Mouse (Mus musculus) cerebellum, adult 2 months (tissue): ENCODE data around the gene Nkpd1. TPM values are rescaled to one million over a fixed set of nuclear protein-coding genes. Genes with fewer than 3 reads are reported as not detected.

ENCODE experiments used
- DNase-seq, 2 experiments: peaks; one replicate each; pipeline ENCODE4 v3.0.0; 2021
- H3K27ac ChIP-seq: fragments of 200-500 bp; 2 replicates; pipeline ENCODE4 v1.5.1; 2012; ENCODE audit warnings: low read length, control low read depth, inconsistent platforms; ENCODE audit not compliant: insufficient read depth
- H3K27me3 ChIP-seq: fragments of 200-500 bp; 2 replicates; pipeline ENCODE4 v1.6.1; 2012; ENCODE audit warnings: inconsistent platforms, mild to moderate bottlenecking, low read length, moderate library complexity; ENCODE audit not compliant: control insufficient read depth, insufficient read depth
- H3K4me1 ChIP-seq: fragments of 200-500 bp; 2 replicates; pipeline ENCODE4 v1.6.1; 2011; ENCODE audit warnings: low read length; ENCODE audit not compliant: control insufficient read depth, insufficient read depth
- H3K4me3 ChIP-seq: fragments of 200-500 bp; replicated peaks from 2 replicates; pipeline ENCODE3; 2011; ENCODE audit warnings: mild to moderate bottlenecking, low read depth, low read length, control low read depth; ENCODE audit not compliant: insufficient read depth
- CTCF ChIP-seq: fragments of 200-500 bp; IDR thresholded peaks from 2 replicates; pipeline ENCODE4 v1.5.1; 2011; ENCODE audit warnings: low read depth, mild to moderate bottlenecking, control low read depth, low read length, moderate library complexity, borderline replicate concordance; ENCODE audit not compliant: insufficient read depth
- POLR2A ChIP-seq: fragments of 200-500 bp; IDR thresholded peaks from 2 replicates; pipeline ENCODE4 v1.6.1; 2011; ENCODE audit warnings: low read length, control low read depth, borderline replicate concordance; ENCODE audit not compliant: insufficient read depth
- WGBS: fragments of 180-500 bp; shearing (Covaris S2); methylation state at CpG from one replicate; pipeline ENCODE4 v1.1.7; 2018; 5-methylcytosine and 5-hydroxymethylcytosine counted together
- polyA plus RNA-seq: library from polyadenylated mRNA; depleted of rRNA; stranded (reverse); fragments of >200 nt; gene quantifications from 2 replicates; pipeline ENCODE4 v1.2.3, GENCODE M21; 2012

Gene Nkpd1
- polyA plus RNA-seq, 1 experiment, result 1.8 TPM

DNA sequence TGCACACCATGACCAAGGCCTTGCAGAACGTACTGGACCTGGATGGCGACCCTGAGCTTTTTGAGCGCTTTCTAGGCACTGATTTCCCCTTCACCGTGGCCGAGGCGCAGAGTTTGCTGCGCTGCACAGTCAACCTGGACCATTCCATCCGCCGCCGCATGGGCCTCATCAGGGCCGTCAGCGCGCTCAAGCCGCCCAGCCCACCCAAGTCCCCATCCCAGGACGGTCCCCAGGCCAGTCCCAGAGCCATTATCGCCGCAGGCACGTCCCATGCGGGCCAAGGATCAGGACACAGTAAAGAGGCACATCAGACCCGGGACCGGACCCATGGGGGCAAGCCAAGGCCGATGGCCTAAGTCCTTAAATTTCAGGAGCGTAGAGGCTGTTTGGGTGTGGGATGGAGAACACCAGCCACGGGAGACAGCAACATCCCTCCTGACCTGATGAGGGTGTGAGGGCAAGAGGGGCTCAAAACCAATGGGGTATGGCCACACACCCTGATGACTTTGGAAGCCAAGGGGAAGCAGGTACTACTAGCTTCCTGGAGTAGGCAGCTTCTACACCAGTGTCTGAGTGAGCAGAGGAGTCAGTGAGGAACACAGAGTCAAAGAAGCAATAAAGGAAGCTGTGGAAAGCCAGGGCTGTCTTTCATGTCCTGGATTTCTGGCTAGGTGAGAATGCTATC, 6.9 kb downstream of the Nkpd1 start:
- no peak overlapping the region for H3K4me3 ChIP-seq
- no peak overlapping the region for H3K27ac ChIP-seq
- 15% methylated on average over 24 of the region's 24 CpGs for WGBS
- TF ChIP-seq CTCF (no peak), POLR2A (no peak)
- H3K4me1 ChIP-seq, result peaks cover 15% of the 10 kb centered on the region
- peaks cover 3% of the 10 kb centered on the region; the same call in 1 of the 2 replicates for H3K27me3 ChIP-seq
- no peak for DNase-seq

DNA sequence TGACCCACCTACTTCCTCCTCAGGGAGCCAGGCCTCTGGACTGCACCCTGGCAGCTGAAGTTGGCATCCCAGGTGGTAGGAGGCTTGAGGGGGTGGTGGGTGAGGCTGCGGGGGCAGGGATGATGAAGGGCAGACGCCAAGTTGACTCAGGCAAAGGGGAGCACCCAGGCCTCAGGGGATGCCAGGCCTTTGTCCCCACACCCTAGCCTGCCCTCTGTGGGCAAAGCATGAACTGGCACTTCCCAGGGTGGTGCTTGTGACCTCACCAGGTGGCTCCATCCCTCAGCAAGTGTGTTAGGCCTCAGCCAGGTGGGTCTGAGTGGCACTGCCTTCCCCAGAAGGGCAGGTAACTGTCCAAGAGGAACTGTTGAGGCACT, 7.5 kb downstream of the Nkpd1 start:
- no peak overlapping the region for H3K27ac ChIP-seq
- peaks cover 3% of the 10 kb centered on the region; the same call in 1 of the 2 replicates for H3K27me3 ChIP-seq
- 50% methylated on average over 2 of the region's 2 CpGs for whole genome bisulfite sequencing
- H3K4me3 ChIP-seq, result no peak overlapping the region
- TF ChIP-seq POLR2A (no peak), CTCF (no peak)
- peaks cover 15% of the 10 kb centered on the region for H3K4me1 ChIP-seq
- no peak for DNase-seq

DNA sequence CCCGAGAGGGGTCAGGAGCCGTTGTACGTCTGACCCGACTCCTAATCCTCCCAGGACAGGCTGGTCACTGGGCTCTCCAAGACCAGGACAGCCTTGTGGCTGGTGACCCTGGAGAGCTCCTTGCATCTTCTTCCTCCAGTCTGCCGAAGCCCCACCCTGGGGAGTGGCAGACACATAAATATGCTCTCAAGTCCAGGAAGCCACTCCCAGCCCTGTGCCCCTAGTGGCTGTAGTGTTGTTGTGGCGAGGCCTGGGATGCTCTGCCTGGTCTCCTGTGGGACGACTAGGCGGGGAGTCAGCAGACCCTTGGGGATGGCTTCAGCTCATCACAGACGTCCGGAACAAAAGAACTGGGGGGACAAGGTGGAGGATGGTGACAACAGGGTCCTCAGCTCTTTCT, 13.4 kb downstream of the Nkpd1 start:
- 74% methylated on average over 10 of the region's 10 CpGs for WGBS
- peaks cover 10% of the 10 kb centered on the region for H3K4me1 ChIP-seq
- H3K4me3 ChIP-seq, result no peak overlapping the region
- DNase-seq, result no peak
- H3K27me3 ChIP-seq, result no peaks in the 10 kb centered on the region
- no peak for TF ChIP-seq POLR2A
- TF ChIP-seq CTCF, result no peak
- no peak overlapping the region for H3K27ac ChIP-seq

DNA sequence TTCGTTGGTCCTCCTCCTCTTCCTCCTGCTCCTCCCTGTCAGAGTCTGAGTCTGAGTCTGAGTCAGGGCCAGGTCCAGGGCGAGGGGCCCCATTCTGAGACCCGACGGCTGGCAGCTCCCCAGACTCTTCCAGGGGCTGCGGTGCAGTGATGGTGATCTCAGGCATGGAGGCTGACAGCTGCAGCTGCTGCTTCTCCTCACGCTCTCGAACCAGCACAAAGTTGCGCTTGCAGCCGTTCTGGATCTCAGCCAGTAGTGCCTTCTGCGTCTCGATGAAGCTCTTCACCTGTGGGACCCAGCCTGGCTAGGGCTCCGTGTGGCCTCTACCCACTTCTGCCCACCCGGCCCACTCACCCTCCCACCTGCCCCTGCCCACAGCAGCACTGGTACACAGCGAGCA, 14.6 kb downstream of the Nkpd1 start:
- no peak for DNase-seq
- Histone ChIP-seq H3K4me3 (no peak overlapping the region), H3K27ac (no peak overlapping the region), H3K27me3 (no peaks in the 10 kb centered on the region), H3K4me1 (peaks cover 20% of the 10 kb centered on the region)
- TF ChIP-seq CTCF (no peak), POLR2A (no peak)
- WGBS, result 34% methylated on average over 14 of the region's 14 CpGs

DNA sequence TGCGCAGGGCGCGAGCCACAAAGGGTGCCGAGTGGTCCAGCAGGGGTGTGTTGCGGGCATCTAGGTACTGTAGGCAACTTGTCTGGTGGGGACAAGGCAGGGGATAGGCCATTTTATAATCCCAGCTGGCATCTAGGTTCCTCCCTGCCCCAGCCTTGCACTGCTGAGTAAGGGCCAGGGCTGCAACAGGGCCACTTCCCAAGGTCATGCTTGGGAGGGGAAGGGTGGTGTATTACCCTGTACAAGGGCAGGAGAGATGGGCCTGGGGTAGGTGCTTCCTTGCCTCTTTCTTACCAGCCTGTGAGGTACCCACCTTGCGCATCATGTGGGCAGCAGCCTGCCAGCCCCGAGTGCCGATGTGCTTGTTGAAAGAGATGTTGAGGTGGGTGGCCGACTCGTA, 17.0 kb downstream of the Nkpd1 start:
- Histone ChIP-seq H3K4me1 (peaks cover 25% of the 10 kb centered on the region), H3K27ac (no peak overlapping the region), H3K27me3 (no peaks in the 10 kb centered on the region), H3K4me3 (no peak overlapping the region)
- WGBS, result 82% methylated on average over 10 of the region's 10 CpGs
- no peak for DNase-seq
- TF ChIP-seq CTCF (no peak), POLR2A (no peak)

DNA sequence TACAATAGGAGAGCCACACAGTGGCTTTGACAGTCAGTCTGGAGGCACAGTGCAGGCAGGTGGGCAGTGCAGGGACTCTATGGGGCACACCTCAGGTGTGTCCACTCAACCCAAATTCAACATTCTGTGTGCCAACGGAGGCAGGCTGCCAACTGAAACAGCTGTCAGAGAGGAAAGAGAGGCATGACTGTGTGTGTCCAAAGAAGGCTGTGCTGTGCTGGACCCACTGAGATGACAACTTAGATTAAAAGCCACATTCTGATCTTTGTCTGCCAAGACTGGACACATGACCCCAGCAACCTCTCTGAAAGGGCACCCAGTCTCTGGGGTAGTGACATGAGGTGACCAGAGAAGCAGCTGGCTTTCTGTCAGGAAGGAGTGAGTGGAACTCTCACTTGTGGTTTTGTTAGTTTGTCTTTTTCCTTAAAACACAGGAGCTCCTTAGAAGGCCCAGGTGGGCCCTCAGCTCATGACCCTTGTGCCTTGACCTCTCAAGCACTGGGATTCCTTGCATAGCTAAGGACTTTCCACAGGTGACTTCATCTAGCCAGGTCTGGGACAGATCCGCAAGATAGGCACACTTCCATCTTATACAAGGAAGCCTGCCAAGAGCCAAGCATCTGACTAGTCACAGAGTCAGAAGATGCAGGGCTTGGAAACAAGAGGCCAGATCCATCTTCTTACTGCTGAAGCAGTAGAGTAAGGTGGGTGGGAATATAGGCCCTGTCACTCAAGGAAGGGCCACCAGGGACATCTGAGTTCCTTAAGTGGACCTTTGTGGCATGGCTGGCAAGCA, 23.3 kb downstream of the Nkpd1 start:
- 7% methylated on average over 2 of the region's 2 CpGs for WGBS
- Histone ChIP-seq H3K27ac (peak overlapping the region; percentile 45; the same call in 1 of the 2 replicates), H3K27me3 (no peaks in the 10 kb centered on the region), H3K4me1 (peaks cover 57% of the 10 kb centered on the region), H3K4me3 (no peak overlapping the region)
- TF ChIP-seq POLR2A, result no peak
- no peak for TF ChIP-seq CTCF
- peak; percentile 51 to 57 for DNase-seq

DNA sequence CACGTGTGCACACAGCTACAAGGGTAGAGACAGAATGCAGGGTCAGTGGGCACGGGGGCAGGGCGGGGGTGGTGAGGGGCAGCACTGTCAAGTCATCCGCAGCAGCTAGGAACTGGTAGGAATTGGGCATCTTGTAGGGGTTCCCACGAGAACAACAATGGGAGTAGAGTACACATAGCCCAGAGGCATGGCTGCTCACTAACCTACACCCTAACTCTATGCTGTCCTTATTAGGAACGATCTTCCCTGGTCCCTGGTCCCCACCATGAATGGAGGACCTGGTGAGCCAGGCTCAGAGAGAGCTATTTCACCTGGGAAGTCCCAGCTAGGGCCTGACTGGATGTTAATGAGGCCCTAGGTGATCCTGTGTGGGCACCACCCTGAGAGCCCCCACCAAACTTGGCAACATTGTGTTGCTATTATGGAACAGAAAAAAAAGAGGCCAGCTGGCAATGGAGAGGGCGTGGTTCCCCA, 24.1 kb downstream of the Nkpd1 start:
- 25% methylated on average over 7 of the region's 7 CpGs for whole genome bisulfite sequencing
- H3K27ac ChIP-seq, result peak overlapping the region; percentile 62

More for the DNA sequence above, 24.1 kb downstream of the Nkpd1 start:
- DNase-seq, result no peak
- peaks cover 54% of the 10 kb centered on the region for H3K4me1 ChIP-seq
- no peak overlapping the region for H3K4me3 ChIP-seq
- TF ChIP-seq CTCF, result no peak
- no peak for TF ChIP-seq POLR2A
- no peaks in the 10 kb centered on the region for H3K27me3 ChIP-seq
